Mouse (Mus musculus) embryo, embryonic 9.5 days (tissue): ENCODE data around the gene Nme7.

ENCODE experiments used
- DNase-seq: peaks from one replicate; pipeline ENCODE4 v3.0.0-alpha.2; 2017; ENCODE audit errors: extremely low spot score

Gene Nme7

DNA sequence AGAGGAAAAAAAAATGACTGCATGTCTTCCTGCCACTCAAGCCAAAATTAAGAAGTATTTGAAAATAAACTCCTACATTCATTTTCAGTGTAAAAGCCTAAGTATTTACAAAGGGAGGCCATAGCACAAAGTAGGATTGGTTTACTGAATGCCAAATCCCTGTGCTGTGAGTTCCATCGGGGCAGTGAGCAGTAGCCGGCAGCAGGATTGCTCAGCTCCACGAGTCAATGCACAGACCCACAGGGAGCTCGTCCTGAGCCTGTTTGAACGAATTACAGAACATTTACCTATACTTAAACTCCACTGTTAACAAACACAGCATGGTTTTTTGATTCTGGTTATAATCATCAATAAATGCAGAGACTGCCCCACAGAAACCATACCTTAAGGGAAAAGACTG is 128.7 kb downstream of the Nme7 start:
- no peak for DNase-seq

DNA sequence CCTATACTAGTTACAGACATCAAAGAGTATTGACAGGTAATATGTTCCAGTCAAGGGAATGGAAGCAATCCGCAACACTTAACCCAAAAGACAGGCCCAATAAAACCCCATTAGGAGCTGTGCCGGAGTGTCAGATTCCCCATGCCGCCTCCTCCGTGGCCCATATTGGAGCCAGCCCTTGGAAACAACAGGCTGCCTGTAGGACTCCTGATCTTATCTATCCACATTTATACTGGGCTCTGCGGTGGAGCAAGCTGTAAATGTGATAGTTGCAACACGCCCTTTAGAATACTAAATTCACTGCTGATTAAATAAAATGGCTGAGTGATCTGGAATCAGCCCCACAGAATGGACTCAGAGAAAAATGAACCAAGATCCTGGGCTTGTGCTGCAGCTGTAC is 130.1 kb downstream of the Nme7 start:
- no peak for DNase-seq

- no peak for DNase-seq
Measured at GRCm38 (mm10) chr1:164436749-164437148, 132.8 kb downstream of the Nme7 start.

DNA sequence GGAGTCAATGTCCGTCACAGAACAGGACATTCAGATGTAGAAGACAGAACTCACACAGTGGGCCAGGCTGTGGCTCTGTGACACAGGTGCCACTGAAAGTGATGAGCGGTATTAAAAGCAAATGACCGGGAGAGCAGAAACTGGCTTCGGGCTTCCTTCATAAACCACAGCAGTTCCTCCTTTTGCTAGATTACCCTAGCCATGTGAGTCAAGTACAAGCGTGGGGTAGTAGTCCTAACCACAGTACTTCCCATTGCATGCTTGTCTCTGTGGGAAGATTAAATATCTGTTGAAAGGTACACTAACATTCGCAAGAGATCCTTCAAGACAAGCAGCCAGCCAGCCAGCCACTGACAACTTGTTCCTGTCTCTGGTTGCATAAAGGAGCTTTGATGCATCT is 136.3 kb downstream of the Nme7 start:
- DNase-seq: no peak

DNA sequence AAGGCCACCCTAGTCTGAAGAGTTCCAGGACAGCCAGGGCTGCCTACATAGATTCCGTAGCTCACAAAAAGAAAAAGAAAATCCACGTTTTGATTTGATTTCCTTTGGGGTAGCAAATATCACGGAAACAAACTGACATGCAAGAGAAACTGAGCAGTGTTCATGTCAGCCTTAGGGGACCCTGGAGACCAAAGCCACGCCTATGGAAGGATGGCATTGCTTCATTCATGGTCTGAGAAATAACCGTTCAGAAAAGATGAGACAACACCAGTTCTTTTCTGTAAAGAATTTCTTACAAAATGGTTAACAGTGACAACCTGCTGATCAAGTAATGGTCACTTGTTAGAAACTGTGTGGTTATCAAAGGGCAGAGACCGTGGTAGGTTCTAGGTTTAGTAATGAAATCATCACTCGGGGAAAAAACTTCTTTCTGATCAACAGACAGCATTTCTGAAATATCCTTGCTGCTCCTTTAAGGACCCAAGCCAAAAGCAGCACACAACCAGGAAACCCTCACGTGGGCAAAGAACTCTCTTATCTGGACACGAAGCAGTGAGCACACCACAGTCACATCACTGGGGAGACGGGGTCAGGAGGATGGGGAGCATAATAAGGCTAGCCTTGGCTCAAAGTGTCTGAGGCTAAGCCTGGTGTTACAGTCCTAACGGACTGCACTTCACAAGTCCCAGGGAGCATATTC is 136.9 kb downstream of the Nme7 start:
- no peak for DNase-seq

DNA sequence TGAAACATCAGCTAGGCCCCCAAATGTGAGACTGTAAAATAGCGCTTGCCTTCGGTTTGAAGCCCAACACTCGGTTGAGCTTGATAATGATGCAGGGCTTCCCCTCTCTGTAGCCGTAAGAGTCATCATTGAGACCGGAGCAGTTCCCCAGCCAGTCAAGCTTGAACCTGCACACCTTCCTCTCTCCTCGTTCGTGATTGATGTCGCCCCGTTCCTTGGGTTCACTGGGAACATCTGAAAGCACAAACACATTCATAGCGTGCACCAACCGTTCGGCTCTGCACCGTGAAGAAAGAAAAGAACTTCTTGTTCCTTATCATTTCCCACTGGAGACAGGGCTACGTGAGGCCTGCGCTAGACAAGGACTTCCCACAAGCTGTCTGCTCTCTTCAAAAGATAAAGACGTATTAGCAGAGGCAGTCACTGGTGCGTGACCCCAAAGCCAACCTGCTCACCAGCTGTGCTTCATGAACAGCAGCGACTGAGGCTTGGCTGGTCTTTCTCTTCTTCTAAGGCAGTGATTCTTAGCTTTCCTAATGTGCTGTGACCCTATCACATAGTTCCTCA is 137.6 kb downstream of the Nme7 start:
- DNase-seq: no peak

GRCm38 (mm10) chr1:164445620-164446162 is 141.8 kb downstream of the Nme7 start:
- no peak for DNase-seq

DNA sequence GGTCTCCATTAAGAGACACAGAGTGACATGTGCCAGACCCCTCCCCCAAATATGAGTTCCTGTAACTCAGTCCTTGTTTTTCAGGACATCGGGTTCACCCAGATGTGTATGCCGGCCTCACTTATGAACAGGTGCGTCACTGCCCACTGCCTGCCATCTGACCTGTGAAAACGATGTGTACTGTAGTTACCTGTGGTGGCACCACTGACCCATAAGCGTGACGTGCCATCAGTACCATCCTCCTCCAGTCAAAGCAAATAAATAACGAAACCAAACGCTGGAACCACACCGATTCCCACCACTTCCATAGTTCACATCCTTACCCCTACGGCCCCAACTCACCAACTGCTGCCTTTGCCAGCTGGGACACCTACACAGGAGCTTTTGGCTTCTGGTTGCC is 142.6 kb downstream of the Nme7 start:
- no peak for DNase-seq

- DNase-seq: no peak
Measured at GRCm38 (mm10) chr1:164447521-164447920, 143.6 kb downstream of the Nme7 start.

- DNase-seq: no peak
Measured at GRCm38 (mm10) chr1:164449626-164450025, 145.7 kb downstream of the Nme7 start.

DNA sequence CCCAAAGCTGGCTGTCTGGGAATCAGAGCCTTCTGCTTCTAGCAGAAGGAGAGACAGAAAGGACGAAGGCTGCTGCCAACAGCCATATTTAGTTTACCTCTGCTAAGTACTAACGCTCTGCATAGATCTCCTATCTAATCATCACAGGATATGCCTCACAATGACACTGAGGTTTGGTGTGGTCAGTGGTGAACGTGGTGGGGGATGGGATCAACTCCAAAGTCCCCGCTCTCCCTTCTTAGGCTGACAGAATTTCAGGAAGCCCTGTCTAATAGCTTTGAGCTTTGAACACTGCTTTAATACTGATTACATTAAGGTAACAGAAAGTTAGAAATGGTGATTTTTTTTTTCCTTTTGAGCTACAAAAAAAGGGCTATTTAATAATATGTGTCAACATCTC is 146.3 kb downstream of the Nme7 start:
- DNase-seq: no peak

DNA sequence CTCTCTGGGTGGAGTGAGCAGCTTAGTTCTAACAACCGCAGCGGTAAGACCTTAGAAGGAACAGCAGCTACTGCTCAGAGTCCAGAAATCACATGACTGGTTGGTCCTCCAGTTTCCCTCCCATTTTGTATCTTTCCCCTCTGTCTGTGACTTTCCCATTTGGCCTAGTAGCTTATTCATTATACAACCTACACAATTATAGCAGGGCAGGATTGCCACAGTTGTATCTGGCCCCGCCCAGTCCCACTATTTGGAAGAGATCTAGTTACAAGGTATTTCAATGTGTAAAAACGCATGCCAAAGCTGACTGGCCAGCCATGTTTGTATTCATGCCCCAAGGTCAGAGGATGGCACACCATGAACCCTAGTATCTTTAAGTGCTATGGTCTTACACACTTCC is 146.7 kb downstream of the Nme7 start:
- DNase-seq: no peak

- DNase-seq: no peak
Measured at GRCm38 (mm10) chr1:164451346-164451745, 147.4 kb downstream of the Nme7 start.

- DNase-seq: no peak
Measured at GRCm38 (mm10) chr1:164452580-164452979, 148.7 kb downstream of the Nme7 start.

DNA sequence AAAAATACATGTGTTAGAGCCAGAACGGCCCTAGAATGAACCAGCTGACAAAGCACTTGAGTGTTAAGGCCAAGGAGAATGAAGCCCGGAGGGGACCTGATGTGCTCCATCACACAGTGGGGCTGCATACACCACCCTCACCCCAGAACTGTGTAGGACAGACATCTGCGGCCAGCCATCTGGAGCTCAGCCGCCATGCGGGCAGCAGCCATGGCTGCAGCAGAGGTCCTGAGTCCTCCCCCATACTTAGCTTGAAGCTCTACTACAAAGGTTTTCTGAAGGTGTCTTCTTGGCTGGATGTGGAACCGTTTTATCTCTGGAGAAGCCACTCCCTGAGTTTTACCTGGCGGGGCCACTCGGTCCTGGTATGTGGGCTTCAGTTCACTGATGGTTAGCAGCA is 149.2 kb downstream of the Nme7 start:
- no peak for DNase-seq

- DNase-seq: no peak
Measured at GRCm38 (mm10) chr1:164453739-164454138, 149.8 kb downstream of the Nme7 start.

GRCm38 (mm10) chr1:164454747-164455400 is 151.0 kb downstream of the Nme7 start:
- no peak for DNase-seq

- no peak for DNase-seq
Measured at GRCm38 (mm10) chr1:164455614-164456013, 151.7 kb downstream of the Nme7 start.

DNA sequence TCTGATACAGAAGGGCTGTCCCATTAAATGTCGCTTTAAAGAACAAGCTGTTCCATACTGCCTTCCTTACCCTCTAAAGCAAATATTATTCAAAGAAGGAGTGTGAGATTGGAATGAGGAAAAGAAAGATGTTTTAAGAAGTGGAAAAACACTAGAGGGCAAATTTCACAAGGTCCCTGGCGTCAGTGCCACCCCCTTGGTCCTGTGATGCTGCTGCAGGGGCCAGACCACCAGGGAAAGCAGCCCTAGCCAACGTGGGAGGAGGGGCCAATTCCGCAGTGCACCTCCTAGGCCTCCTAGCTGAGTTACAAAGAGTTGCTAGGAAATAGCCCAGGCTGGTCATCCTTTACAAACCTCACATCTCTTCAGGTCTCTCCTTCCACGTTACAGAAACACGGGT is 152.1 kb downstream of the Nme7 start:
- no peak for DNase-seq

- DNase-seq: no peak
Measured at GRCm38 (mm10) chr1:164456731-164457130, 152.8 kb downstream of the Nme7 start.

GRCm38 (mm10) chr1:164457531-164458244 is 153.8 kb downstream of the Nme7 start:
- peak; percentile 63 for DNase-seq

- peak; percentile 84 for DNase-seq
Measured at GRCm38 (mm10) chr1:164458245-164458613, 154.3 kb downstream of the Nme7 start, which contains the start of gene Atp1b1. Atp1b1 (minus strand) TSS chr1:164458355.
